Mouse (Mus musculus) large intestine, adult 2 months (tissue): ENCODE data around the gene Hsf5. TPM values are rescaled to one million over a fixed set of nuclear protein-coding genes. Genes with fewer than 3 reads are reported as not detected.

Experiments used
- DNase-seq: peaks from one replicate; pipeline ENCODE4 v3.0.0-alpha.2; 2012; ENCODE audit warnings: low read depth, low spot score
- WGBS: fragments of 180-500 bp; shearing (Covaris S2); methylation state at CpG from one replicate; pipeline ENCODE4 v1.1.7; 2018; 5-methylcytosine and 5-hydroxymethylcytosine counted together
- polyA plus RNA-seq: library from polyadenylated mRNA; depleted of rRNA; stranded (reverse); fragments of >200 nt; gene quantifications from 2 replicates; pipeline ENCODE4 v1.2.3, GENCODE M21; 2012

Hsf5 gene
- polyA plus RNA-seq, 1 experiment: 0.04 TPM

GRCm38 (mm10) chr11:87587211-87587874, 29.6 kb upstream of the Hsf5 start:
- no peak for DNase-seq
- WGBS: 87% methylated on average over 5 of the region's 5 CpGs

GRCm38 (mm10) chr11:87589605-87590004, 27.4 kb upstream of the Hsf5 start:
- WGBS: 89% methylated on average over 8 of the region's 8 CpGs
- no peak for DNase-seq

- WGBS: 1% methylated on average over 25 of the region's 25 CpGs
- DNase-seq: no peak
Measured at GRCm38 (mm10) chr11:87590841-87591525, 26.0 kb upstream of the Hsf5 start.

- under 1% methylated on average over 61 of the region's 61 CpGs for WGBS
- DNase-seq: peak; percentile 96
Measured at GRCm38 (mm10) chr11:87591526-87592353, 25.2 kb upstream of the Hsf5 start, which contains the start of gene Mtmr4. Mtmr4 (plus strand) TSS chr11:87592162.

GRCm38 (mm10) chr11:87592354-87592695, 24.6 kb upstream of the Hsf5 start:
- DNase-seq: no peak

GRCm38 (mm10) chr11:87592713-87593598, 24.0 kb upstream of the Hsf5 start:
- 11% methylated on average over 13 of the region's 13 CpGs for WGBS
- no peak for DNase-seq

More at GRCm38 (mm10) chr11:87592354-87592695, 24.6 kb upstream of the Hsf5 start:
- under 1% methylated on average over 15 of the region's 15 CpGs for WGBS

DNA sequence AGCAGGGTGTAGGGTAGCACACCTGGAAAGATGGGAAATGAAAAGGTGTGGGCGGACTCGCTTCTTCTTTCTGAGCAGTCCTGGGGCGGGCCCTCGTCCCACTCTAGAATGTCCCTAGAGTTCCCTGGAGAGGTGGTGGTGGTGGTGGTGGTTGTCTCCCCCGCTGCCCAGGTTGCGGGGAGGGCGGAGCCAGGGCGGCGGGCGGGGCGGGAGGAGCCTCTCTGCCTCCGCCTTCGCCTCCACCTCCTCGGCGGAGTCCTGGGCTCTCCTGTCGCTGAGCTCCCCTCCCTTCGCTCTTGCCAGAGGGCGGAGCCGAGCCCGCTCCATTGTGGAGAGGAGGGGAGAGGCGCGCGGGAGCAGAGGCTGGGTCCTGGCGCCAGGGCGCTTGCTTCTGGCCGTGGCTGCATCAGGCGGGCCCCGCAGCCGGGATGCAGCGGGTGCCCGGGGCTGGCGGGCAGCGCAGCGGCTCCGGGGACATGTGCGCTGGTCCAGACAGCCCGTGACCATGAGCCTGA, 21.6 kb upstream of the Hsf5 start:
- DNase-seq: peak; percentile 73
- WGBS: 2% methylated on average over 34 of the region's 37 CpGs

DNA sequence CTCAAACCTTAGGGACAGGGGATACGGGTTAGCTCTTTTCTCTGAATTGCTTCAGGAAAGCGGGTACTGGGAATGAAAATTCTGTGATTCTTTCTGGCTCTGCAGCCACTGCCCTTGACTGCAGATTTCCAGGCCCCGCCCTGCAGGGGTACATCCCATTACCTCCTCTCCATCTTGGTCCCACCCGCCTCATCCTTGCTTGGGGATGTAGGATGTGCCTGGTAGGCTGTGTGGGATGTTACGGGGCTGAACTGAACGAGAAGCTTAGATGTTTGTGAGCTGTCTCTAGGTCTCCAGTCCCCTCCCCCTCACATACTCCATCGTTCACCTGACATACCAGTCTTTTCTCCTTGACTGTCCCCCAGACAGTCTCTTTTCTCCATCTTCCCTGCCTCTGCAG, 21.0 kb upstream of the Hsf5 start:
- 24% methylated on average over 7 of the region's 7 CpGs for WGBS
- no peak for DNase-seq

GRCm38 (mm10) chr11:87596492-87596891, 20.5 kb upstream of the Hsf5 start:
- 55% methylated on average over 2 of the region's 2 CpGs for WGBS
- DNase-seq: no peak

GRCm38 (mm10) chr11:87597061-87597460, 19.9 kb upstream of the Hsf5 start:
- DNase-seq: no peak

DNA sequence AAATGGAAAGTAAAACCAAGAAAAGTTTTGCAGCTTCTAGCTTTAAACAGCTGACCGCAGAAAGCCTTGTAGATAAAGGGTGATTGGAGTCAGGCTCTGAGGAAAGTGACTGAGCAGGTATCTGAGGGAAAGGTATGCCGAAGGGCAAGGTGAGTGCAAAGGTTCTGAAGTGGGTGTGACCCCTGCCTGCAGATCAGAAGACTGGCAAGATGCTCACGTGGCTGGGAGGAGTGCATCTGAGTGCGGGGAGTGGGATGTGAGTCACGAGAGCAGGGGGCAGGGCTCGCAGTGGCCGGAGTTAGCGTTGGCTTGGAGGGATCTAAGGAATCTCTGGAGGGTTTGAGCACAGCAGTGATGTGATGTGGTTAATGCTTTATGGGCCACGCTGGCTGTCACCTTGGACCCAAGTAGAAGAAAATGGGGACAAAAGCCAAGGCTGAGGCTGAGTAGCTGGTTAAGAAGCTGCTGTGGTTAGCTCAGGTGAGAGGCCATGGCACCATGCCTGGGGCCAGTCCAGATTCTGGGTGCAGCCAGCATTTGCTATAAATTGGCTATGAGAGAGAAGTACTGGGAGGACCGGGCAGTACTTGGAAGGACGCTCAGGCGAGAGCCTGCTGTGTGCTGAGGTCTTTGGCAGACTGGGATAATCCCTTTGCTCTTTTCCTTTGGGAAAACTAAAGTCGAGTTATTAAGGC, 17.4 kb upstream of the Hsf5 start:
- WGBS: 78% methylated on average over 13 of the region's 13 CpGs
- DNase-seq: no peak

DNA sequence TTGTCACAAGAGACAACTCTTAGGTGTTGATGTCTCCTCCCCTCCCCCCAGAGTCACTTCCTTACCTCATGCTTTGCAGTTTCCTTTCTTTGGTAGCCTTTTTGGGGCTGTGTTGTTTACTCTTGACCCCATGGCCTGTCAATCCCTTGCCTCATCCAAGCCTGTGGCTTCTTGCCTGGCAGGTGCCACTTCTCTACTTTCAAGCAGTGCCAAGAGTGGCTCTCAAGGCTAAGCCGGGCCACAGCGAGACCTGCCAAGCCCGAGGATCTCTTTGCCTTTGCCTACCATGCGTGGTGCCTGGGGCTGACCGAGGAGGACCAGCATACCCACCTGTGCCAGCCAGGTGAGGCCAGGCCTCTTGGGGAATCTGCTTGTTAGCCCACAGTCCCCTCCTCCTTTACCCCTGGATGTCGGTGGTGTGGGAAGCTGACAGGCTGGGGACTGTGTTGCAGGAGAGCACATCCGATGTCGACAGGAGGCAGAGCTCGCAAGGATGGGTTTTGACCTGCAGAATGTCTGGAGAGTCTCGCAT, 16.6 kb upstream of the Hsf5 start:
- DNase-seq: no peak
- 93% methylated on average over 10 of the region's 10 CpGs for WGBS

DNA sequence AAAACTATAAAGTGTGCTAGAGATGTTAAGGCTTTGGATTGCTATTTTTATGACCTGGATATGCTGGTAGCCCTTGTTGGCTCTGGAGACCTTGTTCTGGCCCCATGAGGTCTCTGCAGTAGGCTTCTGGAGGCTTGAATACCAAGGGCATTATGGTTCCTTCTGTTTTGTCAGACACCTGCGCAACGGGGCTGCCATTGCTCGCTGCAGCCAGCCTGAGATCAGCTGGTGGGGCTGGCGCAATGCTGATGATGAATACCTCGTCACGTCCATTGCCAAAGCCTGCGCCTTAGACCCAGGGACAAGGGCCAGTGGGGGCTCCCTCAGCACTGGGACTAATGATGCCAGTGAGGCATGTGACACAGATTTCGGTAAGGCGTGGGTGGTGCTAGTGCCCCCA, 14.7 kb upstream of the Hsf5 start:
- DNase-seq: no peak
- 92% methylated on average over 9 of the region's 9 CpGs for WGBS

GRCm38 (mm10) chr11:87603571-87603970, 13.4 kb upstream of the Hsf5 start:
- 97% methylated on average over 2 of the region's 2 CpGs for WGBS

DNA sequence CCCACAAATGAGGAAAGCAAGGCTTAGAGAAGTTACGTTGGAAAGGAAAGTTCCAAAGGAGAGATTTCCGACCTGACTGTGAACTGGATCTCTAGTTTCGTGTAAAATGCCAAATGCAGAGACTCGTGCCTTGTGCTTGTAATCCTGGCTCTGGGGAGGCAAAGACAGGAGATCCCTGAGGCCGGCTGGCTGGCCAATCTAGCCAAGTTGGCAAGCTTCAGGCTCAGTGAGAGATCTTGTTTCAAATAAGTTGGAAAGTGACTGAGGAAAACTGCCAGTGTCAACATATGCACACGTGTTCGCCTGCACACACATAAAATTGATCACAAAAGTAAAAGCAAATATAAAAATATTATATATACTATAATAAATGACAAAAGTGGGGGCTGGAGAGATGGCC, 7.7 kb upstream of the Hsf5 start:
- WGBS: 78% methylated on average over 7 of the region's 7 CpGs

More at GRCm38 (mm10) chr11:87603571-87603970, 13.4 kb upstream of the Hsf5 start:
- no peak for DNase-seq

GRCm38 (mm10) chr11:87611547-87611946, 5.4 kb upstream of the Hsf5 start:
- DNase-seq: no peak
- WGBS: 86% methylated on average over 9 of the region's 9 CpGs

More for the DNA sequence above, 7.7 kb upstream of the Hsf5 start:
- no peak for DNase-seq

- WGBS: 85% methylated on average over 7 of the region's 7 CpGs
- DNase-seq: no peak
Measured at GRCm38 (mm10) chr11:87613972-87614371, 3.0 kb upstream of the Hsf5 start.

- no peak for DNase-seq
- 92% methylated on average over 5 of the region's 5 CpGs for WGBS
Measured at GRCm38 (mm10) chr11:87615551-87615950, 1.4 kb upstream of the Hsf5 start.

- WGBS: 95% methylated on average over 2 of the region's 2 CpGs
- no peak for DNase-seq
Measured at GRCm38 (mm10) chr11:87615952-87616351, 1.0 kb upstream of the Hsf5 start.
